Mouse (Mus musculus) kidney, embryonic 16.5 days (tissue): Measurements from ENCODE around the gene Gm10985. TPM values are rescaled to one million over a fixed set of nuclear protein-coding genes. Genes with fewer than 3 reads are reported as not detected.

Experiments
- ATAC-seq: fragments of 200-750 bp; cut with Nextera tagmentation; 2 replicates; pipeline ENCODE4 v1.8.0; 2017; ENCODE audit warnings: moderate TSS enrichment; ENCODE audit not compliant: low FRiP score, low TSS enrichment
- H3K27ac ChIP-seq: fragments of 300-500 bp; sonication (generic); 2 replicates; pipeline ENCODE4 v1.5.1; 2014; ENCODE audit warnings: low read length
- H3K27me3 ChIP-seq: fragments of 300-500 bp; sonication (generic); 2 replicates; pipeline ENCODE4 v1.6.1; 2014; ENCODE audit warnings: low read length, control low read depth, mixed read lengths; ENCODE audit not compliant: insufficient read depth
- H3K36me3 ChIP-seq: fragments of 300-500 bp; sonication (generic); 2 replicates; pipeline ENCODE4 v1.6.1; 2014; ENCODE audit warnings: low read length, control low read depth, mixed read lengths; ENCODE audit not compliant: insufficient read depth
- H3K4me1 ChIP-seq: fragments of 300-500 bp; sonication (generic); 2 replicates; pipeline ENCODE4 v1.6.1; 2014; ENCODE audit warnings: low read length, control low read depth, mixed read lengths; ENCODE audit not compliant: insufficient read depth
- H3K4me2 ChIP-seq: fragments of 300-500 bp; sonication (generic); replicated peaks from 2 replicates; pipeline ENCODE4 v1.6.1; 2014; ENCODE audit warnings: low read depth, low read length
- H3K4me3 ChIP-seq: fragments of 300-500 bp; sonication (generic); 2 replicates; pipeline ENCODE4 v1.5.1; 2014; ENCODE audit warnings: mild to moderate bottlenecking, low read length
- H3K9ac ChIP-seq: fragments of 300-500 bp; sonication (generic); replicated peaks from 2 replicates; pipeline ENCODE4 v1.6.1; 2014; ENCODE audit warnings: low read length
- H3K9me3 ChIP-seq: fragments of 300-500 bp; sonication (generic); 2 replicates; pipeline ENCODE4 v1.6.1; 2016; ENCODE audit warnings: low read length, control low read depth
- WGBS: fragments of 180-500 bp; shearing (Covaris S2); extraction: QIAGEN DNeasy Blood & Tissue Kit; methylation state at CpG from one replicate; pipeline ENCODE4 v1.1.7; 2014; 5-methylcytosine and 5-hydroxymethylcytosine counted together
- polyA plus RNA-seq: library from polyadenylated mRNA; unstranded; fragments of >200 nt; fragmentation: Nextera tagmentation; extraction: Ambion mirVana; gene quantifications from 2 replicates; pipeline ENCODE4 v1.2.1, GENCODE M21; 2015

Gene Gm10985
- polyA plus RNA-seq, 1 experiment from 2014 or later = not detected

- peak within 1 kb of the TSS; percentile 56; the same call in 1 of the 2 replicates for H3K27ac ChIP-seq
These were observed 18.7 kb downstream of the Gm10985 start, which contains the start of gene Ufm1 for GRCm38 (mm10) chr3:53863383-53864220. TSS of gene Ufm1 (minus strand) at chr3:53863830.

GRCm38 (mm10) chr3:53868212-53868611, 23.3 kb downstream of the Gm10985 start:
- no peak for ATAC-seq
- WGBS = 60% methylated on average over 4 of the region's 4 CpGs

More at GRCm38 (mm10) chr3:53863383-53864220, 18.7 kb downstream of the Gm10985 start, which contains the start of gene Ufm1:
- H3K27me3 ChIP-seq = no peaks in the 10 kb centered on the region
- H3K36me3 ChIP-seq = peaks cover 23% of the 10 kb centered on the region
- peak; percentile 100 for ATAC-seq
- H3K4me2 ChIP-seq = peak within 1 kb of the TSS; percentile 81
- H3K9ac ChIP-seq = peak within 1 kb of the TSS; percentile 87
- H3K4me1 ChIP-seq = peaks cover 10% of the 10 kb centered on the region
- under 1% methylated on average over 58 of the region's 58 CpGs for WGBS
- H3K9me3 ChIP-seq = no peaks in the 10 kb centered on the region
- H3K4me3 ChIP-seq = peak within 1 kb of the TSS; percentile 95

GRCm38 (mm10) chr3:53869263-53869662, 24.4 kb downstream of the Gm10985 start:
- no peaks in the 10 kb centered on the region for H3K27me3 ChIP-seq
- H3K4me3 ChIP-seq = no peak overlapping the region
- no peaks in the 10 kb centered on the region for H3K9me3 ChIP-seq
- peak; percentile 23; the same call in 1 of the 2 replicates for ATAC-seq
- peak overlapping the region; percentile 87 for H3K27ac ChIP-seq
- H3K4me2 ChIP-seq = no peak overlapping the region
- H3K36me3 ChIP-seq = no peaks in the 10 kb centered on the region
- H3K4me1 ChIP-seq = peaks cover 7% of the 10 kb centered on the region; the same call in 1 of the 2 replicates
- 11% methylated on average over 1 of the region's 1 CpGs for WGBS
- no peak overlapping the region for H3K9ac ChIP-seq

More at GRCm38 (mm10) chr3:53868212-53868611, 23.3 kb downstream of the Gm10985 start:
- H3K27ac ChIP-seq = no peak overlapping the region
- no peaks in the 10 kb centered on the region for H3K36me3 ChIP-seq
- H3K4me2 ChIP-seq = no peak overlapping the region
- H3K9me3 ChIP-seq = no peaks in the 10 kb centered on the region
- H3K9ac ChIP-seq = no peak overlapping the region
- no peaks in the 10 kb centered on the region for H3K27me3 ChIP-seq
- no peak overlapping the region for H3K4me3 ChIP-seq
- H3K4me1 ChIP-seq = peaks cover 7% of the 10 kb centered on the region; the same call in 1 of the 2 replicates

GRCm38 (mm10) chr3:53870482-53870881, 25.6 kb downstream of the Gm10985 start:
- Histone ChIP-seq H3K27ac (no peak overlapping the region), H3K9ac (no peak overlapping the region), H3K4me2 (no peak overlapping the region), H3K27me3 (no peaks in the 10 kb centered on the region), H3K9me3 (no peaks in the 10 kb centered on the region), H3K36me3 (no peaks in the 10 kb centered on the region), H3K4me1 (peaks cover 7% of the 10 kb centered on the region; the same call in 1 of the 2 replicates), H3K4me3 (no peak overlapping the region)
- 81% methylated on average over 6 of the region's 6 CpGs for WGBS
- no peak for ATAC-seq

- H3K9me3 ChIP-seq = no peaks in the 10 kb centered on the region
- no peaks in the 10 kb centered on the region for H3K36me3 ChIP-seq
- H3K9ac ChIP-seq = no peak overlapping the region
- H3K27me3 ChIP-seq = no peaks in the 10 kb centered on the region
- no peak overlapping the region for H3K27ac ChIP-seq
- 96% methylated on average over 1 of the region's 1 CpGs for WGBS
- H3K4me1 ChIP-seq = peaks cover 7% of the 10 kb centered on the region; the same call in 1 of the 2 replicates
- no peak for ATAC-seq
- H3K4me2 ChIP-seq = no peak overlapping the region
- H3K4me3 ChIP-seq = no peak overlapping the region
These were observed 26.7 kb downstream of the Gm10985 start for GRCm38 (mm10) chr3:53871596-53871995.

GRCm38 (mm10) chr3:53890619-53891540, 46.0 kb downstream of the Gm10985 start:
- 88% methylated on average over 12 of the region's 12 CpGs for WGBS
- H3K27me3 ChIP-seq = no peaks in the 10 kb centered on the region
- H3K27ac ChIP-seq = no peak overlapping the region
- no peak overlapping the region for H3K4me2 ChIP-seq
- H3K4me3 ChIP-seq = no peak overlapping the region
- H3K9ac ChIP-seq = no peak overlapping the region
- ATAC-seq = no peak
- H3K9me3 ChIP-seq = peaks cover 10% of the 10 kb centered on the region; the same call in 1 of the 2 replicates
- no peaks in the 10 kb centered on the region for H3K4me1 ChIP-seq
- no peaks in the 10 kb centered on the region for H3K36me3 ChIP-seq

Other genes with a start within 250 kb of the Gm10985 start
- 15.1 and 15.6 TPM in 2 replicates for gene Frem2, start 187.7 kb upstream of the Gm10985 start, polyA plus RNA-seq
- gene Ufm1, start 18.7 kb downstream of the Gm10985 start, polyA plus RNA-seq = 96.3 and 98.0 TPM in 2 replicates